Mouse (Mus musculus): ENCODE measurements around the gene Mecom.

Mecom gene

DNA sequence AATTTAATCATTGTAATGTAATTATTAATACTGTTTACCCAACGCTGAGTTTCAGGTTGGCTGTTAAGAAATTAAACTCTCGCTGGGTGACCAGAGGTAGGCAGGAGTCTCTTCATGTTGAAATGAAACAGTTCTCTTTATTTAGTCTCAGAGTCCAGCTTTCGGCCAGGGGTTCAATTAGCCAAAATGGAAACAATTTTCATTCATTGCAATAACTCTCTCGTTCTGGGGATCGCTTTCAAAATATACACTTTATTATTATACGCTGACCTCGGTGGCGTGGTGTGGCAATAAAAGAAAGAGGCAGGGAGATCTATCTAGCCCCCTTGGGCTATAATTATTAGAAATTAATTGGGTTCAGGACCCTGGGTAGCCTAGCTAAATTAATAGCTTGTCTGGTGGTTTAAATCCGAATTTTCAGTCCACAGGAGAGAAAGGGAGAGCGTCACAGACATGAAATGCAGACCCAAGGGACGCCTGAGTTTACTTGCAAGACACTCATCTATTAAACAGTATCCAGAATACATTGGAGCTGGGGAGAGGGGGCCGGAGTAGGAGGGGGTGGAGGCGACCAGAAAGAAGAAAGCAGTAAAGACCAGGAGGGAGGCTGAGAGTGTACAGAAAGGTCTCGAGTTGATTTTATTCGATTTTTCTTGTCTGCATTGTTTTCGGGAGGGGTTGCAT is 34.4 kb downstream of the Mecom start:
- DNase-seq, result no peak

DNA sequence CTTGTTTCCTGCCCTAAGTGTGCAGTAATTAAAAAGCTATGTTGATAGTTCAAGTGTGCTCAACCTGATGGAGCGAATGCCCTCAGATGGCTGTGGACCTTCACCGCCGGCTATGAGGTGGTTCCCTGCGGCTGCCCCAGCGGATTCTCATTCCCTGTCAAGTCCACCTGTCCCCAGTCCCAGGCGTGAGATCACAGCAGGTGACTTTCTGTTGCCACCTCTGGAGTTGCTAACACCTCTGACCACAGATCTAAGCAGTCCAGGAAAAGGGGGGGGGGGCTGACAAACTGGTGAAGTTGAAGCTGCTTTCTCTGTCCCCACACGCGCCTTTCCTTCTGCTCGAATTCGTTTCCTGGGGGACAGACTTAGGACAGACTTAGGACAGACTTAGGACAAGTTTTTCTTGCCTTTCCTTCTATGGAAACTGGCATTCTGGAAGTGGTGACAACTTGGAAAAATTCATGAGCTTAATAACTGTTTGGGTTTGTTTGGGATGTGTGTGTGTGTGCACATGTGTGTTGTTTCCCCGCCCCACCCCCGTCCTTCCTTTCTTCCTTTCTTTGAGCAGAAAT is 35.3 kb downstream of the Mecom start:
- no peak for DNase-seq

DNA sequence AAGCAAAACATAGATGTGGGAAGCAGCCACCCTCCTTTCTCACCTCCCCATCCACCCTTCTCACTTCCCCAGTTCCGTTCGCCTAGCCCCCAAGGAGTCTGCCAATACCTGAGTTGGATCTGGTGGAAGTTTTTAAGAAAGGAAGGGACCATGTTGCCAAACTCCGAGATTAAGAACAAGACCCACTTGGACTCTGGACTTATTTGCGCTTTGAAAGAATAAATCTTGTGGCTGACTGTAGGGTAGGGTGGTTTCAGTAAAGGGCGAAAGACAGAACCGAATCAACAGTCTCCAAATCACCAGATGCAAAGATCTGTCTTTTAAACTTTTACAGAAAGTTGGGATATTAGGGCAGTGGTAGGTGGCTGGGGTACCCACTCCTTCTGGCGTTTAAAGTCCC is 36.0 kb downstream of the Mecom start:
- DNase-seq, result no peak

DNA sequence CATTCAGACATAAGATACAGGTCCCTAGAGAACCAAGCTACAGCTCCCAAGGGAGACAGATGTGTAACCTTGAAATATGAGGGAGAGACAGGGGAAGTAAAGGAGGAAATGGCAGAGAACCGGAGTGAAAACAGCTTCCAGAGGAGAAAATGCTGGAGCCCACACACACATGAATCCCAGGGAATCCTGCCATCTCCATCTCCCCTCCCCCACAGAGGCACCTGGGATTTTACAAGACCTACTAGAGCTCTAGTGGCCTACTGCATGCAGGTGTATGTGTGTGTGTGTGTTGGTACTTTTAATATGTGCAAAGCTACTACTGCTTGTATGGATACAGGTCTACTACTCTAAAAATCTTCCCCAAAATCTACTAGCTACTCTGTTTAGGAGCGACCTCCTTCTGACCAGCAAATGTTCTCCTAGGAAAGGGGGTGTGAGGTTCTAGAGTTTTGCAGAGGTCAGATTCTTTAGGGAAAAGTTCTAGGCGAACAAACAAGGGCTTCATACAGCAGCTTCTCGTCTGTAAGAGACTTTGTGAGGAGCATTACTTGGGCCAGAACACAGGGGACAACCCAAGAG is 36.7 kb downstream of the Mecom start:
- DNase-seq, result no peak

DNA sequence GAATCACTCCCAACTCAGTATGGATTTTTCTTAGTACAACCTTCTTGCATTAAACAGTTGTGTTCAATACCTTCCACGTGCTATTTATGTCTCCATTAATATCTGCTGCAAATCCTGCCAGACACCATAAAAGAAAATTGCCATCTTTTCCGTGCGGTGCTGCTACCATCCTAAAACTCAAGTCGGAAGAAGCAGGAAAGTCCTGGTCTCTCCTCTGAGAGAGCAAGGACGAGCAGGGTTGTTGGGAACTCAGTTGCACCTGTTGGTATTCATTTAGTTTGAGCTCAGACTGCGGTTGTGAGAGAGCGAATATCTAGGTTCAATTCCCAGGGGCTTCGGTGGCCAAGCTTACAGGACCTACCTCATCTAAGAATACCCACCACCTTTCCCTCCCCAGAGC is 37.2 kb downstream of the Mecom start:
- no peak for DNase-seq

DNA sequence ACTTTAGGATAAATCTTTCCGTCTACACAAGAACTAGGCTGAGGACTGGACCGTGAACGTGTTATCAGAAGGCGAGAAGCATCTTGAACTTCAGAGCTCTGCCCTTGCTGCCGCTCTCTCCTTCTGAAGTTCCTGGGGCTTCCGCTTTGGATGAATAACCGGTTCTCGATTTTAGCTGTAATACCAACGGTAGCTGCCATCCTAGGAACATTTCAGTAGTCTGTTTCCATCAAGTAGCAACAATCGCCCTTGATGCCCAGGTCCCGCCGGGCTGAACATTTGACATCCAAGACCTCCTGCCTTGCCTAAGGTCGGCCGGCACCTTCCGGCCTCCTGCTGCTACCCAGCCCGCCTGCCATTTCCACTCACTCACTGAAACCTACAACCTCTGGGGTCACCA is 37.7 kb downstream of the Mecom start:
- DNase-seq, result no peak

DNA sequence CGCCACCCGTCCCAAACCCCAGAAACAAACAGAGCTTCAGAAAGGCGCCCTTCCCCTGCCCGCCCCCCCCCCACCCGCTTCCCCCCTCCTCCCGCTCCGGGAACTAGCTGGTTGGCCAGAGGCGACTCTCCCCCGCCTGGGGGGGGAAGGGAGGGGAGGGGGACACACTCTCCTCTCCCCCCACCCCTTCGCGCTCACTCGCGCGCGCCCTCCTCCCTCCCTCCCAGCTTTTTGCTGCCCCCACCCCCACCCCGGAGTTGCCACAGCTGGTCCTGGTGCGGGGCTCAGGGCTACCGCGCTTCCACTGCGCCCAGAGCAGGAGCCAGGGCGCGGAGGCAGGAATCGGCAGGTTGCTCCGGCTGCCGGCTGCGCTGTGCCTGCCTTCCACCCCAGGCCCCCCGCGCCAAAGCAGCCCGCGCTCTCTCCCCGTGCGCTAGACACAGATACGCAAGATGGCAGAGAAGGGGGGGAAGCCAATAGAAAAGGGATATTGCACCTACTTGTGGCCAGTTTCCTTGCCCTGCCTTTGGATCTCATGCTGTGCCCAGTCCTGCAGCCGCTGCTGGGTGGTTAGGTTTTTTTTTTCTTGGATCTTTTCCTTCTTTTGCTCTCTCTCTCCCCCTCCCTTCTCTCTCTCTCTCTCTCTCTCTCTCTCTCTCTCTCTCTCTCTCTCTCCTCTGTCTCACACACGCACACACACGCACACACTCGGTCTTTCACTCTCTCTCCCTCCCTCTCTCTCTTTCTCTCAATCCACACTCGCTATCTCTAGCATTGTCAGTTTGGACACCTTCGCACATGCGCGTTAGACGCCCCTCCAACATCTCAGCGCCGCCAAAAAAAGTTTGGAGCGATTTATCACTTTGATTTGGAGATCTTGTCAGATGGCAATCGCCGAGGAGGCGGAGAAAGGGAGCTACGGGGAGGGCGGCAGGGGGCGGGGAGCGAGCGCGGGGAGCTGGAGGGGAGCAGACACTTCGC is 38.6 kb downstream of the Mecom start:
- no peak for DNase-seq

DNA sequence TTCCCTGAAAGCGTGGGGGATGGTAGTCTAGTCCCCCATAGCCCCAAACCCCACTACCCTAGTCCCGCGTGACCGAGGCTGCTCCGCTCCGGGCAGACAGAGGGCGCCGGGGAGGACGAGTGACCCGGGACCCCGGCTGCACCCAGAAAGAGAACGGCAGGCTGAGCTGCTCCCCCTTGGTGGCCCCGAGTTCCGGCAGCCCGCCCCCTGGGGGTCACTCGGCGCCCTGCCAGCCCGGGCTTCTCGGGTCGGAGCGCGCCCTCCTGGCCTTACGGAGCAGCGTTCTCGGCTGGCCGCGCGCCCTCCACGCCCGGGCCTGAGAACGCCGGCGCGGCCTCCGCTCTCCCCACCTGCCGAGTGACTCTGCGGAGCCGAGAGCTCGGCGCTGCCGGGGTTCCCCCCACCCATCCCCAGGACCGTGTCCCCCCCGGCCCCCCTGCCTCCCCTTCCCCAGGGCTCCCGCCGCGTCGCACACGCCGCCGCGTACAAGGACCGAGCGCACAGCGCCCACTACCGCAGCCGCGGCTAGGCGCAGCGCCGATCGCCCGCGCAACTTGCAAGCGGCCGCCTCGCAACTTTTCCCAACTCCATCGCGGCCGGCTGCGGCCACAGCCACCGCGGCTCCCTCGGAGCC is 39.4 kb downstream of the Mecom start:
- DNase-seq, result peak; percentile 67 to 71

DNA sequence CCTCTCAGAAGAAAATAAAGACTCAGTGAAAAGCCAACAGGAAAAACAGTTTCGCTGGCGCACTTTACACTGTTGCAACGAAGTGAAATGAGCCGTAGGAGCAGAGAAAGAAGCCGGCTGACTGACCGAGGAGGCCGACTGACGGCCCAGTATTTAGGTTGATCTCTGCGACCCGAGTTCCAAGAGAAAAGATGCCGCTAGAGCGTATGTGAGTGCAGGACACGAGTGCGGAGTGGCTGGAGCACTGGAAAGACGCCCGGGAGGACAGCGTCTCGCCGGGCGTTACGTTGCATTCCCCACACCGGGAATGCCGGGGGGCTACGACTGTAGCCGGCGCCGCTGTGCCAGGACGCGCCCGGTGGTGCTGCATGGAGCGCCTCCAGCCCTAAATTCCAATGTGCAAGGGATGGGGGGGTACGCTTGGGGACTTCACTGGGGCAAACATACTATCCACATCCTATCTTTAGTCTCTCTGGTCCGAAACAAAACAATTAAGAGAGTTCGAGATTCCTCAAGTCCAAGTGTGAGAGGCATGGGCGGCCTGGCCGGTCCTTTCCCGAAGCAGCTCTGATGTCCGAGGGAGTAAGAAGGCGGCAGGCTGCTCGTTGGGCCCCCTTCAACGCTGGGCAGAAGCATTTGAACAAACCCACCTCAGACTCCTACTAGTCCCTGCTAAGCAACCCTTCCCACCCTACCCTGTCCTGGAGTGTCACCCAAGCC is 40.1 kb downstream of the Mecom start:
- DNase-seq, result no peak

DNA sequence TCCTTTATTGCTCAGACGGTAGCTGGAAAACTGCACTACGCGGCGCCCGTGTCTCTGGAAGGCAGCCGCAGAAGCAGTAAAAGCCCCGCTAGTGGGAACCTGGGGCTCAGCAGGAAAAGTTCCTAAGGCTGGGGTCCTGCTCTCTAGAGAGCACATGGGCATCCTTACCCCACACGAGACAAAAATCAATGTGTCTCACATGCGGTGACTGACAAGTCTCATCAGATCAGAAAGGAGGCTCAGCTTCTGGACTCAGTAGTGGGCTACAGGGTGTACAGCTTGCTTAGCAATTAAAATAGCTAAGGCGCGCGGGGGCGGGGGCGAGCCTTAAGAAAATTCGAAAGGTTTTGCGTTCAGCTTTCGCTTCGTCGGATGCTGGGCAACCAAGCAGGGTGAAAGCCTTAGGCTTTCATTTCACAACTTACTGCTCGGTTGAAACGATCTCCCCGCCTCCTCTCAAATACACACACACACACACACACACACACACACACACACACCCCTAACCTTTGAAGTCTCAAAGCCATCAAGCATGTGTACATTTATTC is 40.7 kb downstream of the Mecom start:
- no peak for DNase-seq

DNA sequence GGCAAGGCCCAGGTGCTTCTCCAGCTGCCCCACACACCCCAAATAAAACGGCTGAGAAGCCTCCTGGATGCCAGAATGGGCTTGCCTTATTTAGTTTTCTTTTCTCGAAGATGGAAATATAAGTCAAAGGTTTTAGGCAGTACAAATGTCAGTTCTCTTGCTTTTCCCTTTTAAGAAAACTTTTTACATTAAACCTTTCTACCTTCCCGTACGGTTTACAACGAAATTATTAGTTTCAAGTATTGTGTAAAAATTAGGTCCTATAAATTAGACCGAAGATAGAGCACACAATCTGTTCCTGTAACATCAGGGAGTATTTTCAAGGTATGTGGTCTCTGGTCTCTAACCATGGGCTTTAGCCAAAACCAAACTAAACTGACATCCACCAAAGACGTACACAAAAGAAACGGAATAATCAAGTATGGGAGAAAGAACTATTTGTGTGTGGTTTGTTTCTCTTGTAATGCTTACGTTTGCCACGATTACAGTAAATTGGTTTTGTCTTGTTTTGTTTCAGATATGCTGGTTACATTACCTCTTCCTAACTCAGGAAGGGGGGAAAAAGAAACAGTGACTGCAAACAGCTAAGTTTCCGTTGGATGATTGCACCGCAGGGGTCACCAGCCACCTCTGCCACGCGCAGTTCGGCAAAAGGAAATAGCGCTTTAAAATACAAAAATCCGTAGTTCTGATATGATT is 41.3 kb downstream of the Mecom start:
- no peak for DNase-seq

DNA sequence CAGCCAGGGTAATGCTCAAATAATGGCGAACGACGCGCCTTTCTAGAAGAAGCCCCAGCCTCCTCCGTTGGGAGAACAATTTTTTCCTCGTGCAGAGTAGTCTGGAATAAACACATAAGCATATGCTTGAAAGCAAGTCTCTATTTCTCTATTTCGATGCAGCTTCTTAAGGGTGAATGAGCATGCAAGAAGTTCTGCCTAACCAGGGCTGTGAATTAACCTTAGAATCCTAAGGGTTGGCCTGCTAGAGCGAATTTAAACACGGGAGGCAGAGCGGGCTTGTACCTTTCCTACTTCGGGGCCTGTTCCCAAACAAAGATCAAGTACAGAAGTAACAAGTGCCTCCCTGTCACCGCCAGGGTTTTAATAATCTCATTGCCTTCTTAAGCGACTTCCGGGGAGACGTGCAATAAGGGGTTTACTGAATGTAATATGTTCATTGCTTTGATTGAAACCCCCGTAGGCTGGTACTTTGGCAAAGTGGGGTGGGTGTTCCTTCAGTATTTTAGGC is 42.0 kb downstream of the Mecom start:
- DNase-seq, result no peak

DNA sequence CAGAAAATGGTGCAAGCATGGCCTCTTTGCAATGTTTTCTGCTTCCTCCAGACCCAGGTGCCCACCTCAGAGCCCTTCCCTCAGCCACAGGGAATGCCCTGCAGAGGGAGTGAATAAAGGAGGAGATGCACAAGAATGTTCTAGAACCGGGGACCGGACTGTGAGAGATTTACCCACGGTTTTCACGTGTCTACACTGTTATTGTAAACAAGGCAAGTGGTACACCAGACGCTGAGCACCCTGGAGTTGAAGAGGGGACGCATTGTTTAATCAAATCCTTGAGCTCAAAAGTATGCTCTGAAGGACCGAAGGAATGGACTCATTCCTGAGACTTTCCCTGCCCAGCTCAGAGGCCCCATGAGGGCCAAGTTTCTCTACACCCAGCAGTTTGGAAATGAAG is 43.2 kb downstream of the Mecom start:
- DNase-seq, result no peak

DNA sequence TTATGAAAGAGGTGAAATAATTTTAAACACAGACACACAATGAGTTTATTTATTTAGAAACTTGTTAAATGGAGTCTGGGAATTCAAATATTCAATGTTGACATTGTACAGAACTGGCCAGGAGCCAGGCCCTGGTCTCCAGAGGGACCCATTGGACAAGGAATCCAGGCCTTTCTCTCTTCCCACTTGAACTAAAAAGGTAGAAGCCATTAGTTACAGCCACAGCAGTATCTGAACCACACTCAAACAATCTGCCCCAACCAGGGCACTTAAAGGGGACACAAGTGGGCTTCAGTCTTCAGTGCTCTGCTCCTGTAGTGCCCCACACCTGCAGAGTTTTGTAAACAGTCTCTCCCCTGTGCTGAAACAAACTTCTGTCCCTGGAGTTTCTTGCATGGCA is 44.0 kb downstream of the Mecom start:
- DNase-seq, result no peak

DNA sequence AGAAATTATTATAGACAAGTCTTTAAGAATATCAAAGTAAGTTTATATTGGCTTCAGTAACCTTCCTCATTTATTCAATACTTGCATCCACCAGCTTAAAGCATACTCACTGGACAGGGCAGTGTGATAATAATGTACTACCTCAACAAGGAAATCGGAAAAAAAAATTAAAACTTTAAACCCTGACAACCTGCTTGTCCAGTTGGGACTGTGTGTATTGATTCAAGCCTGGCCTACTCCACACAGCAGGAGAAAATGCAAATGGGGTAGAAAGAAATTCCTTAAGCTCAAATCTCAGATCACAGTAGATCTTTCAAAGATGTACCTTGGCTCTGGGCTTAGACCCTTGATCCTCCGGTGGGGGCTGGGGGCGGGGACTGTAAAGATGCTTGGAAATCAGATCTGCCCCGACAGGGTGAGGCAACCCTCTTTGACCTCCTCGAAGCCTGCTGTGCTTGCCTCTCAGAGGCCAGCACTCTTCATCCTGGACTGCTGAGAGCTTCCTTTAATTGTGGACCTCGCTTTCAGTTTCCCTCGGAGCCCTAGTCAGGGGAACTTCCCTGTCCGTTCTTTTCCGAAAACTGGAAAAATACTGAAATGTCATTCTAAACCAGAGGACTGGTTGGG is 49.5 kb downstream of the Mecom start:
- no peak for DNase-seq

DNA sequence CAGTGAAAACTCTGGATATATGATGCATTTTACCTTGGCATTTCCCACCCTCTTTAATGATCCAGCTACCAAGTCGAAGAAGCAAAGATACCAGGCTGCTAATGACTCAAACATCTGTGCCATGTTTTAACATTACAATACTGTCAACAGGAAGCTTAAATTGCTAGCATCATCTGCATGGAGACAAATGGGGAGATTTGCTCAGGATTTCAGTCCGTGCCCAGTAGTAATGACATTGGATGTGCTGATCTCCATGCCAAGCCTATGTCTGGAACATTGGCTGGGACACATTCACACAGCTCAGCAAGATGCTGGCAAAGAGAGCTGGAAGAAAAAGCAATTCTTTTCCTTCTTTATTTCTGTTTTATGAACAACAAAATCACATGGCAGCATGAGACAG is 53.4 kb downstream of the Mecom start:
- no peak for DNase-seq

DNA sequence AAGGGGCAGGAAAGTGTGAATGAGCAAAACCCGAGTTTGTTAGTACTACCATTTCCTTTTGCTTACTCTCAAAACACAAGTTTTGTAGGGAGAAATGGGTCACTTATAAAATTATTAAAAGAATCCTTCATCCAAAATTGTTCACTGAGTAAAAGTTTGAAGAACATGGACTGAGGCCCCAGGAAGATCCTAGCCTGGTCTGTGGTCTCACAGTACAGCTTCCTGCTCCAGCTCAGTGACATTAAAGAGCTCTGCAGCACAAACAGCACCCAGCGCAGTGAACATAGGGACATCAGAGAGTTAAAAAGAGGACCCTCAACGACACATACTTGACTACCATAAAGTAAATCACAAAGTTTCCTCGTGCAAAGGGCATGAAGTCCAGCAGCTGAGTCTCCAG is 59.0 kb downstream of the Mecom start:
- DNase-seq, result no peak

DNA sequence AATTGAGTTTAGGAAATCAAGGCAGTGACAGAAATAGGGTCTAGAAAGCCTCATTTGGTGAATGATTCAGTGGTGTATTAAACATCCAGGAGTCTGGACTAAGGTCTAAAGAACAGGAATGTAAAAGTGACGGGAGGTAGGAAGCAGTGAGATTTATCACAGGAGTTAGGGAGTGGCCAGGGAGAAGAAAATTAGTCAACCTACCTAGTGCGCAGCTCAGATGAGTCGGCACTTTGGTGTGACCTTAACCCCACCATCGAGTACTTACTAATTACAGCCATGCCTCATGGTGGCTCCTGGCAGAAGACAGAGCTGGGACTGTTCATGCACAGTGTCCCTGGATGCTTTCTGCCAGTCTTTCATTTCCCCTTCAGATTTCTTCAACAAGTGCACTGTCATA is 61.4 kb downstream of the Mecom start:
- no peak for DNase-seq

DNA sequence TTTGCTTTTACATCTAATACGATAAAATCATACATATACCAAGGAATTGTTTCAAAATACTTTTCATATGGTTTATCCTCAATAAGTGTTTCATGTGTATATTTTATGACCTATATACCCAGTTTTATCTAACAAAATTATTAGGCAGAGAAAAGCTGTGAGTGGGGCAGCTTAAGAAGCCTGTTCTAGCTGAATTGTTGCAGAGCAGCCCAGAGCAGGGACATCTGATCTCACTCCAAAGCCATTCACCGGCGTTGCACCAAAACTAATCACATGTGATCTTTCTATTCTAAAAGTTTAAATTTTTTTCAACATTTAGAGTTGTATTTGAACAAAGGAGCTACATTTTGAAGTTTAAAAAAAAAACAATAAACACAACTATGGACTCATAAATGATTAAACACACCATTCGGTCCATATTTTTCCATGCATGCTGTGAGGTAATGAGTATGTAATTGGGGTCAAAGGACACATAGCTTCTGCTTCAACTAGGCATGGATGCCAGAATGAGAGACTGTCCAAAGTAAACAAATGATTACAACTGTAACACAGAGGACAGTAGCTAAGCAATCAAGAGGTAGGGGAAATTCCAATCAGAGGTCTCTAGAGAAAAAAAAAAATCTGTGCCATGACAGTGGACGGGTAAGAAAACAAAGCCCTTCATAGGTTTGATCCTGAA is 64.7 kb downstream of the Mecom start:
- no peak for DNase-seq

DNA sequence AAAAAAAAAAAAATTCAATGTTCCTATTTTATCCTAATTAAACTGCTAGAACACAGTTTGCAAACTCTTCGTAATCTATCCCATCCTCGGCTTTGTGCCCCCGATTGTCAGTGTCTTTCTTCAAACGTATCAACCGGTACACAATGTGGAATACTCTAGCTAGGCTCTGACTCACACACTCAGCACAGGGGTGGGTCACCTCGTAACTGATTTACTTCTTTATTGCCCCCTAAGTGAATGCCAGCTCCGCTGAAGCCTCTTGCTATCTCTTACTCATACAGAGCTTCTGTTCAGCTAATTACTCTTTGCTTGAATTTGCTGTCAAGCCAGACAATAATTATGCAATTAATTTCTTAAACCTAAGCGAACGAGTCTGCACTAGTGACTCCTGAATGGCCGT is 66.1 kb downstream of the Mecom start:
- DNase-seq, result no peak
